Mouse (Mus musculus) adrenal gland (tissue): ENCODE measurements around the gene Acvrl1.

Experiments
- intact Hi-C: fragments of 180-260 bp; cut with DNase I; formaldehyde crosslinking; loops from one replicate; pipeline ENCODE4 v1.15.1; 2025

Acvrl1 gene

GRCm38 (mm10) chr15:101140587-101140986 is 12.3 kb downstream of the Acvrl1 start:
- intact Hi-C loops, result no loop called here

- intact Hi-C loops, result no loop called here
Measured at GRCm38 (mm10) chr15:101141061-101141541, 12.8 kb downstream of the Acvrl1 start.

DNA sequence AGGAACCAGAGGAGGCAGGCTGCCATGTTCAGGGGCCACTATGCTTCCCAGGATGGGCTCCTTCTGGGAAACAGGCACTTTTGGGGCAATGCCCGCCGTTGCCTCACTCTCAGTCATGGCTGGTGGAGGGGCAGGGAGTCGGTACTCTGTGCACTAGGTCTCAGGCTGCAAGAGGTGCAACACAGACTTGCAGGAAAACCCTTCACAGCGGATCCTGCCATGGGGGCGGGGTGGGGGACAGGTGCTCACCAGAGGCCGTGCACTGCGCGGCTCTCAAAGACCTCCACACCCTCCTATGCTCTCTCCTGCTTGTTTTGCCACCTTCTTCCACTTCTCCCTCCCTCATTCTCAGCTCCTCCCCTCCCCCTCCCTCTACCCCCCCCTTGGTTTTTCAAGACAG is 14.3 kb downstream of the Acvrl1 start:
- intact Hi-C loops, result no loop called here

GRCm38 (mm10) chr15:101143494-101143893 is 15.2 kb downstream of the Acvrl1 start:
- intact Hi-C loops, result no loop called here

- intact Hi-C loops, result no loop called here
Measured at GRCm38 (mm10) chr15:101144176-101144575, 15.9 kb downstream of the Acvrl1 start.

GRCm38 (mm10) chr15:101144779-101145178 is 16.5 kb downstream of the Acvrl1 start:
- intact Hi-C loops, result no loop called here

DNA sequence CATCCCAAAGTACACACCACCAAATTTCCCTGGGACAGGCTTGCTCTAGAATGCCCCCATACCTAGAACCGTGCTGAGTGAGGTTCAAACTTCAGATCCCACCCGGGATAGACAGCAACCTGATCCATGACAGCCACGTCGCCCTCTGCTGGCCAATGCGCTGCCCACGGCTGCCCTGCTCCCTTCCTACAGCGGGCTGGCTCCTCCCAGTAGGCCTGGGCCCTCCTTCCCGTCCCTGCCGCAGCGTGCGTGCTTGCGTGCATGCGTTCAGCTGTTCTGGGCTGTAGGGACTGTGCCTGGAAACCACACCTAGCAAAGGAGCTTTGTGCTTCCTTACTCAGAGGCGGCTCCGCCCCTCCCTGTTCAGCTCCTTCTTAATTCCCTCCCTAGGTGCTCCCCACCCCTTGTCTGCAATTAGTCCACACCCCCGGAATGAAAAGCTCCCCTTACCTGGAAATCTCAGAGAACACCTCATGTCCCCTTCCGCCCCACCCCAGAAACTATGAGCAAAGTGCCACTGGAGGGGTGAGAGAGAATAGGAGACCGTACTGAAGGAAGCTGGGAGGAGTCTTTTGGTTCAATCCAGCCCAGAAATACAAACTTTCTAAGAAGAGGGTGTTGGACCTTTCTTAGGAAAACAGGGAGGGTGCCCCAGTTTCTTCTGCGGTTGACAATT is 17.2 kb downstream of the Acvrl1 start:
- intact Hi-C loops, result loop anchor here (2.0 kb wide), 1 partner anchor 53 kb away; no protein-coding TSS in a partner anchor

- intact Hi-C loops, result loop anchor here (2.0 kb wide), 1 partner anchor 52 kb away; no protein-coding TSS in a partner anchor
Measured at GRCm38 (mm10) chr15:101146100-101146965, 18.0 kb downstream of the Acvrl1 start.

DNA sequence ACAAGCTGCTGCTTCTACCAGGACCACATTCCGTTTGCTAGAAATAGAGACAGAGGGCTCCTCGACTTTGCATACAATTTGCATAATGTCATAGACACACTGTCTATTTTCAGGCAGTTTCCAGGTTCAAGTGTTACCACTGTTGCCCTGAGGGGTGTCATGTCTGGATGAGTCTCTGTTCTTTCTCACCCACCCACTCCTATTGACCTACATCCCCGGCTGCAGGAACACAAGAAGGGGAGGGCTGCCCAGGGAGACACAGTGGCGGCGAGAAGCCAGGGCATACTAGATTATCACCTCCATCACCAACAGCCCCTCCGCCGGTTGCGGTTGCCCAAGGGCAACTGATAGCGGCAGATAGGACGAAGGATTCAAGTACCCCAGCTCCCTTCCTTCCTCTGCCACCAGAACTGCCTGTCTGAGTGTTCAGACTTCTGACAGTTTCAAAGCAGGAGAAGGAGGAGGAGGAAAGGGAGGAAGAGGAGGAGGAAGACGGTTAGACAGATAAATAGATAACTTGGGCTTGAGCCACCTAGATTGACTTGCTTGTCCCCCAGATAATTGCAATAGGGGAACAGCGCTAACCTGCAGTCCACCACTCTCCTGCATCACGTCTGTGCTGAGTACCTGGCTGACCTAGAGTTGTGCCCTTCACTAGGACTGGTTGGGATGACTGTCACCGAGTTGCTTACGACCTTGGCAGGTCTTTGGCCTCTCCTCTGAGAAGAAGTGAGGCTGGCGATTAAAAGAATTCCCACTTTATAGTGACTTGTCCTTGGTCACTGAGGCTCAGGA is 19.0 kb downstream of the Acvrl1 start:
- intact Hi-C loops, result loop anchor here (2.0 kb wide), 1 partner anchor 51 kb away; no protein-coding TSS in a partner anchor

GRCm38 (mm10) chr15:101147910-101148273 is 19.6 kb downstream of the Acvrl1 start:
- intact Hi-C loops, result loop anchor here (2.0 kb wide), 1 partner anchor 51 kb away; no protein-coding TSS in a partner anchor

- intact Hi-C loops, result no loop called here
Measured at GRCm38 (mm10) chr15:101148604-101149003, 20.3 kb downstream of the Acvrl1 start.

GRCm38 (mm10) chr15:101151409-101152261 is 23.3 kb downstream of the Acvrl1 start:
- intact Hi-C loops, result no loop called here

DNA sequence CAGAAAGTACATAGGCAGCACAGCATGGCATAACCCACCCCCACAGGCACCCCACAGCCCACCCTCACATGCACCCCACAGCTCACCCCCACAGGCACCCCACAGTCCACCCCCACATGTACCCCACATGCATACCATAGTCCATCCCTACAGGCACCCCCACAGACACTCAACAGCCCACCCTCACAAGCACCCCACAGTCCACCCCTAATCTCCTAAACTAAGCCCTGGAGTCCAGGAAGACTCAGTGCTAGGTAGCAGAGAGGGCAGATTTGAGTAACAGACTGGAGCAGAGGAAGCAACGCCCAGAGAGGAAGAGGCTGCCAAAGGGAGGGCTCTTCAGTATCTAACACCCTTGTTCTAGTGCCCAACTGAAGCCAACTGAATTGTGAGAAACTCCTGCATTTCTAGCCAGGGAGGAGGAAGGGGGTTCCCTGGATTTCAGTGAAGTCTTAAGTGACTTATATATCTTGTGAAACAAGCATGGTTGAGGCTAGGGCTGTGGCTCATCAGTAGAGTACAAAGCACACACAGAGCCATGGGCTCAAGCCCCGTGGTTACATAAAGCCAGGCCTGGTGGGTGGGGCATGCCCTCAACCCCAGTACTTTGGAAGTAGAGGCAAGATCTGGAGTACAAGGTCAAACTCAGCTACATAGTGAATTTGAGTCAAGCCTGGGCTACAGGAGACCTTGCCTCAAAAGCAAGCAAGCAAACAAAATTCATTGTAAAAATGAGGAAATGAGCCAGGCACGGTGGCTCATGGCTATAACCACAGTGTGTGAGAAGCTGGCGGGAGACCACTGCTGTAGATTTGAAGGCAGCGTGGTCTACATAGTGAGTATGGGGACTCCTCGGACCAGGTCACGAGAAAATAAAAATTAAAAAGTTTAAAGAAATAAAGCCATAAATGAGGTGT is 26.6 kb downstream of the Acvrl1 start:
- intact Hi-C loops, result no loop called here

GRCm38 (mm10) chr15:101160128-101160527 is 31.8 kb downstream of the Acvrl1 start:
- intact Hi-C loops, result no loop called here

- intact Hi-C loops, result no loop called here
Measured at GRCm38 (mm10) chr15:101160591-101160990, 32.3 kb downstream of the Acvrl1 start.

DNA sequence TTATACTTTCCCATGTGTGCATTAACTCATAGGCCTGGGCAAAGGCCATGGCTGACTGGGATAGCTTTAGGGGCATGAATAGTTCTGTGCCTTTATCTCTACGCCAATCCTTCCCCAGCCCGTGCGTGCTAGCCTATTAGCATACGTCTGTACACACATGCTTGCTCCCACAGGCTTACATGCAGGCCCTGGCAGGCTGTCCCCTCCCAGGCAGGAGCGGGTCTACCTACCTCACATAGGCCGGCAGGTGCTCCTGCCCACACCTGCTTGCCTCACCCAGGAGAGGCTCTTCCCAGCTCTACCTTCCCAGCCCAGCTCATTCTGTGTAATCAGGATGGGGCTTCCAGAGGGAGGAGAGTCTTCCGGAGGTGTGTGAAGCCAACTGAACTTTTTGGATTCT is 33.2 kb downstream of the Acvrl1 start:
- intact Hi-C loops, result no loop called here

GRCm38 (mm10) chr15:101163056-101163458 is 34.7 kb downstream of the Acvrl1 start:
- intact Hi-C loops, result no loop called here

- intact Hi-C loops, result no loop called here
Measured at GRCm38 (mm10) chr15:101163854-101164253, 35.5 kb downstream of the Acvrl1 start.

DNA sequence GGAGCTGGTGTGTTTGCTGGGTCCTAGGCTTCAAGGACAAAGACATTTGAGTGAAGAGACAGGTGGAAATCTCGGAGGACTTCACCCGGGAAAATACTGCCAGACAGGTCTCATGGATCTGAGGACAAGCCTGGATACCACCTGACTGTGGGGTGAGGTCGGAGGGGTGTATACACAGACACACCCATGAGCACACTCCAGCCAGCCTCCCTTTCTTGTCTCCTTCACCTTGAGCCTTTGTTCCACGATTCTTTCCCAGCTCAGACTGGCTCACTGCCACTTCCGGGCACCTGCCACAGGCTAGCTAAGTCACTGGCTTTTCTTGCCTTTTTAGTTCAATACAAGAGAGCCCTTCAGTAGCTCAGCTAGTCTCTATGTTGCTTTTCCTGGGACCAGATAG is 36.0 kb downstream of the Acvrl1 start:
- intact Hi-C loops, result no loop called here
